Mouse (Mus musculus) induced T-regulatory cell, adult 2 months (primary cell): ENCODE results near the gene Fbxl18.
A peak's percentile ranks its signal among the peaks of the same experiment; 100 is the strongest.

Source experiments
- DNase-seq: peaks from one replicate; pipeline ENCODE4 v3.0.0-alpha.2; 2012; ENCODE audit warnings: low read depth

The Fbxl18 gene

DNA sequence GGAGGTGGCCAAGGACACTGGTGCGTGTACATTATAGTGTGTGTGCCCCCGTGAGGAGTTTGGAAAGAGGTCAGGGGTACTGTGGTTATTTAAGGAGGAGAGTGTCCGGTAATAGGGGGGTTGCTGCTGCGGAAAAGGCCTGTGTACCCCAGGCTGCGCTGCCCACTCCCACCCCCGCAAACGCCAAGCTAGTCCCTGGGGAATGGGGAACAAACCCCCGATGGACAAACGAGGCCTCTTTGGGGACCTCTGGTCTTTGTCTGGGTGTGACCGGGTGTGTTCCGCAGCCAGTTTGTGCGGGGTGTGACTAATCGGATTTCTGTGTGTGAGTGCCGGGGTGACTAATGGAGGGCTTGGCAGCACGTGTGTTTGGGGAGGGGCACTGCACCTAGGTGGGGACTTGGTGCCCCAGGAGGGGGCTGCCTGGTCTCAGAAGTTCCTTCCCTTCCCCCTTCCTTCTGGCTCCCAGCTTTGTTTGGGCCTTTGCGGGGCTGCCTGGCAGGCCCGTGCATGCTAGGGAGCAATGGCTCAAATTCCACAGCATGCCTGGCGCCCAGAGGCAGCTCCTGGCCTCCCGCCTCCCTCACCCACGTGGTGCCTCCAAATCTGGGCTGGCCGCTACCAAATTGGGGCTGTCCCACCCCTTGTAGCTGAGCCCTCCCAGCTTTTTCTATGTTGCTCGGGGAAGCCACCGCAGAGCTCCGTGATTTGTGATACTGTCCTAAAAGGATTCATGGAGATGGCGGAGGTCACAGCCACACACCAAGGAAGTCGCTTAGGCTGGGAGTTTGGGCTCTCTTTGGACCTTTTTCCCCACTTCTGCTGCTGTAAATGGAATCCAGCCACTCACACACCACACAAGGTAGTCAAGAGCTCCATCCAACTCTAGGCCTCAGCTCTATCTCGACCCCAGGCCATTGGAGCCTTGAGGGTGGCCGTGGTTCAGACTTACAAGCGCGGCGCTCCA lies 71.8 kb downstream of the Fbxl18 start:
- DNase-seq = no peak

DNA sequence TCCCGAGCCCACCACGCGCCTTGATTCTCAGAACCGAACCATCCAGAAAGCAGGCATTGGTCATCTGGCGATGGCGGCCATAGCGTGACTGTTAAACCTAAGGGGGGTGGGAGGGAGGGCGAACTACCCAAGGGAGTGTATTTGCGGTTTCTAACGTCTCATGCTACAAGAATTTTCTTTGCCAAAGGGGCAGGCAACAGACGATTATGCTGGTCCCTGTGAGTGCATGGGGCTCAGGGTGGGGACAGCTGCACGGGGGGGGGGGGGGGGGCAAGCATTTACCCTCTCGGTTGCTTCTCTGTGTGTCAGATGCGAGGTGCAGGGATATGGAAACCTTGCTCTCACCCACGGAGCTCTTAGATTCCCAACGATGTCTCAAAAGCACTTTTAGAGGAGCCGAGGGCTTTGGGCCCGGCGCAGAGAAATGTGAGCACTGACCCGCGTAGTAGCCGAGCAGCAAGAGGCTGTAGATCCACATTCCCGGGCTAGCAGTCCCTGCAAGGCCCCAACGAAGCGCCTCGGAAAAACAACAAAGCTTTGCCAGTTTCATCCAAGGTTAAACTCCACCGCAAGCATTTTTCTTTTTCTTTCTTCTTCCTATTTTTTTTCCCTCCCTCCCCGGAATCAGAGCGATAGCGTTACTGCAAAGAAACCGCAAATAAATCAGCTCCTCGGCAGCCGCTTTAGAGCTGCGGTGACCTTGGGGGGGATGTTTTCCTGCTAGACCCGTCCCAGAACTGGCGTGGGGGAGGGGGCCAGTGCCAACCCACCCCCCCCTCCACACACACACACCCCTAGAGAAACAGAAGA lies 72.7 kb downstream of the Fbxl18 start:
- DNase-seq = peak; percentile 27

DNA sequence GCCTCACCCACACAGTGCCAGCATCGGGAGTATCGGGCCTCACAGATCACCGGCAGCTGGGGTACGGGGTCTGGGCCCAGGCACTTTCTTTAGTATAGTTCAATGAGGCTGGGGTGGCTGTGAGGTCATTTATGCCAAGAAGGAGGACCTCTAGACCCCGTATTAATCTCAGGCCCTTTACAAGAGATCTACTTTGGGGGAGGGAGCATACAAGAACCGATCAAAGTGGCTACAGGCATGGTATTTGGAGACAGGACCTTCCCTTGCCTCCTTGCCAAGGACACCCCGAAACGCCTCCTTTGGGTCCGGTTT lies 73.3 kb downstream of the Fbxl18 start:
- no peak for DNase-seq

DNA sequence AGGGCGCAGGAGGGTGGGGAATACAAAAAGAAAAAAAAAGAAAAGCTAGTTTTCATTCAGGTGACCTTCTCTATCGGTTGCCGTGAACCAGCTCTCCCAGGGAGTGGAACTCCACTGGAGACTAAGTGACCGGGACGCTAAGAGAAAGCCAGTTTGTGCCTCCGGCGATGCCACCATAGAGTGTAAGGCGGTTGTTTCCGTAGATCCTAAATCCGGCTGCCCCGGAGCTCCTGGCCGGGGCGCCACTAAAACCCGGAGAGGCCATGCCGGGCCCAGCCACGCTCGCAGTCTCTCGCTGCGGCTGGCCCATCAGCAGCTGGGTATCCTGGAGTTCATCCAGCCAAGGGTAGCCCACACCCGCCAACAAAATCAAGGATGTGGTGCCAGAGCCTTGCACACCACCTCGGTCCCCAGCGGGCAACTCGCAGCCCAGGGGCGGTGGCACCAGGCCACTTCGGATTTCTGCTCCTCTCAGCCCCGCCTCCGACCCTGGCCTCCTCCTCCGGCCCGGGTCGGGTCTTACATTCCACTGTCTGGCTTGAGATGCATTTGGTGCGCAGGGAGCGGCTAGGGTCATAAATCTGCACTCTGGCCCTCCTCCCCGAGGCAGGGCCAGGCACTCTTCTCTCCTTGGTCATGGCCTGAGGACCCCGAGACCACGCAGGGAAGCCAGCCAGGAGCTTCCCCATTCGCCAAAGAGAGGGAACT lies 73.8 kb downstream of the Fbxl18 start:
- DNase-seq = peak; percentile 39

DNA sequence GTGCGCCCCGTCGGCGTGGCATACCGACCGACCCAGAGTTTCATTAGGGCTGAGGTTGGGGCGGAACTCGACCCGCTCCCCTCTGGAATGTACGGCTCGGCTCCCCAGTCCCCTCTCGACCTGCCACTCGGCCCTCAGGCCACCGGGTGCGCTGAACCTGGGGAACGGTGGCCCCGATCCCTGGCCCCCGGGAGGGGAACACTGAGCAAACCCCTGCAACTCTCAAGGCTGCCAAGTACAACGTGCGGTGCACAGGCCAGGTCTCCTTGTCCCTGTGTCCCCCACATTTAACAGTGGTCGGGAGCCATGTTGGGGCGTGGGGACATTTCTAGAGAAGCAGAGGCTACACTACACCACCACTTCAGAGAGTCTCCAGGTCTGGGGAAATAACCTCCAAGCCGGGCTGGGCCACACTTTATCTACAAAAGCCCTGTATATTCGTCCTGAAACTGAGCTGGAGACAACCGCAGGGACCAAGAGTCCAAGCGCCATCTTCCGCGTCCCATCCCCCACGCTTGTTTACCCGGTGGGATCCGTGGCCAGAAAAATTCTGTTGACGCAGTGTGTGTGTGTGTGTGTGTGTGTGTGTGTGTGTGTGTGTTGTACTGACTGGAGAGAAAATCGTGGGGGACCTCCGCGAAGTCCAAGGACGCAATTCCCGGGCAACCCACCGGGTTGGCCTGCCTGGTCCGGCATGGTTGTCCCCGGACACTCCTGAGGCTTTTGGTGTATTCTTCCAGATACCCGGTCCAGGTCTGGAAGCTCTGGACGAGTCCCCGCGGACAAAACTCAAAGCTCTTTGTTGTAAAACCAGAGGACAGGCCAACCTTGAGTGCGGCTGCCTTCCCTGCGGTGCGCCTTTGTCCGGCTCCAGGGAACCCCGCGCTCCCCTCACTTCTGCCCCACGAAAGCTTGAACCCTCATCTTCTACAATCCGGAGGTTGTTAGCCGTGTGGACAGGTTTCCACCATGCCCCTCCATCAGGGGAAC lies 74.7 kb downstream of the Fbxl18 start:
- peak; percentile 43 for DNase-seq

DNA sequence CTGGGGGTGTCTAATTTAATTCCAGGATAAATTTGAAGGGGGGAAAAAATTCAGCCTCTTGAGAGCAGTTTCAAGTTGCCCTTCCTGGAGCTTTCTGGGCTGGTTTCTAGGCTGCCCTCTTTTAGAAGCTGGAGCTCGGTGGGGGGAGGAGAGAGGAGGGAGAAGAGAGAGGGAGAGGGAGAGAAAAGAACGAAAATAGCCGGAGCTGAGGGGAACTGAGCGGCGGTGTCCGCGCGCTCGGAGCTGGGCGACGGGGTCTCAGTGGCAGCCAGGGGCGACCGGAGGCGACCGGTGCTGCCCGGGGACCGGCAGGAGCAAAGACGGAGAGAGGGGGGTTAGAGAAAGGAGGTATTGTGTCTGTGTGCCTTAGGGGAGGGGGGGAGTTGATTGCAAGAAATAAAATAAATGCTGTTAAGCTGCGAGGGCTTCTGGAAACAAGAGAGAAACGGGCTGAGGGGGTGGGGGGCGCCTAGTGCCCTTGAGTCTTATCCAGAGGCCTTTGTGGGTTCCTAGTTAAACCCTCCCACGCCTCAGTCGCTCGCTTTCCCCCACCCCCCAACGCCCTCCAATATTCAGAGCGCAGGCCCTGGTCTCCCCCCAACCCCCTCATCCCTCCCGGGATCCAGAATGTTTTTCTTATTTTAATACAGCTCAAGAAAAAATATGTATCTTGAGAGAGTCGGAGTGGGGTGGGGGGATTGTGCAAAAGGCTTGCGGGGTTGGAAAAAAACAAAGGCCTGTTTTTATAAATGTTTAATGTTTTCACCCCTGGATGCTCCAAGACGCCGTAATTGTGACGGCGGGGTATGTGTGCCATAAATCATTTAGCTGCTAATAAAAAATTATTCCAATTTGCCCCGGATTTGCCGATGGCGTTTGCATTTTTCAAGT lies 75.6 kb downstream of the Fbxl18 start:
- peak; percentile 32 for DNase-seq

DNA sequence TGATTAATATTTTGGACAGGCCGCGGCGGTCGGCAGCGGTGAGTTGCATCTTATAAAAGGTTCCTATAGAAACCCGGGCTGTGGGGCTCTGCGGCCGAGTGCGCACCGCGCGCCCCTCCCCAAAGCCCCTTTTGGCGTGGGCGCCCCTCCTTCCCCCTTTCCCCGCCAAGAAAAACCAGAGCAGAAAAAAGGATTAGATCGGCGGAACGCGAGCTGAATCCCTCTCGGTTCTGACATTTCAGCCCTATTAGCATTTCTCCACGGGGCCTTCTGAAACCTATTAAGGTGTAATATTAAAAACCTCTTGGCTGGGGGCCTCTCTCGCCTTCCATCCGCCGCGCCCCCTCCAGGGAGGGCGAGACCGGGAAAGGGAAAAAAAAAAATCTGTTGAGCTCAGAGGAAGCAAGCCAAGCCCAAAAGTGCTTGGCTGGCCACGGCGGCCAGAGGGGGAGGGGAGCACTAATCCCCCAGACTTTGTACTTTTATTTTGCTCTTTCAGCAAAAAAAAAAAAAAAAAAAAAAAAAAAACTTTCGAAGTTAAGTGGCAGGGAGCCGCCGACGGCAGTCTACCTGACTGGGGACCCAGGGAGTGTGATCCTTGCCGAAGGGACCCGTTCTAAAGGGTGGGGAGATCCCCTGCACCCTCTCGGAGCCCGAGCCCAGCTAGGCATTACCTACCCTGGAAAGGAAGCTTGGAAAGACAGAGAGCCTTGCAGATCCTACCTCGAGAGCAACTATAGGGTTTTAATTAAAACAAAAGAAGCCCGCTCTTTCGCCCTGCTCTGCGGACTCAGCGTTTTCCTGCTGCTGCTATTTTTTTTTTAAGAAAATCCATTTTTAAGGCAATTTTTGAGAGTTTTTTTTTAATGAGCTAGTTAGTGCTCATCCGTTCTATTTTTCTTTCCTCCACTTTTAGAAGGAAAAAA lies 76.5 kb downstream of the Fbxl18 start:
- no peak for DNase-seq

DNA sequence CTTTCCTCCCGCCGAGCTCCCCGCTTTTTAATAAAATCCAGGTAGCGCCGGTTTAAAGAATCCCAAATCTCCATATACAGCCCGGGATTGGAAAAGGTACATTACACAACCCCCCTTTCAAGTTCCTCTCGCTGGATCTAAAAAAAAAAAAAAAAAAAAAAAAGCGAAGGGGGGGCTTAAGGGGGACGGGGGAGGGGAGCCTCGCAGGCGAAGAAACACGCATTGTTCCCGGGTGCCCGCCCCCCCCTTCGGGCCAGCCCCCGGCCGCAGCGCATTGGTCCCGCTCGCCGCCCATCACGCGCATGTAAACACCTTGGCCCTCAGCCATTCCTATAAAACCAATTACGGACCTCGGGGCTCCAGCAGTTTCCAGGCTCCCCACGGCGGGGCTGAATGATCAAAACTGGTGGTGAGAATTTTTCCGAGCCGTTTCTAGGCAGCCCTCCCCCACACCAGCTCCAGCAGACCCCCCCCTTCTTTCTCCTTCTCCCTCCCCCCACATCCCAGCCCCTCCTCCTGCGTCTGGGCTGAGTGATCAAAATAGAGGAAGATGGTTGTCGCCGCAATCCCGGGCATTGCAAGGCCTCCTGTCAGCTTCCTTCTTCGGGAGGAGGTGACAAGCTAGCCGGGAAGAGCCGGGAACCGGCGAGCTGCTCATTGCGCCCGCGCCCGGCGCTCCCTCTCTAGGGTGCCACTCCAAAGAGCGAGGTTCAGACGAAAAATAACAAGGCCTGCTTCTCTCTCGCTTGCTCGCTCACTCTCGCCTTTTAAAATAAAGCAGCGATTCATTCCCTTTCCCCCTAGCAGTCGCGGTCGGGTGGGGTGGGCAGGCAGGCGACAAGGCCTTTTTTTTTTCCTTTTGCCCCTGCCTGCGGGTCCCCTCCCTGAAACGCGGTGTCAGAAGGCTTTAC lies 77.4 kb downstream of the Fbxl18 start, which contains the start of gene Tnrc18:
Gene Tnrc18 (minus strand): TSS at position 139 of the 911 bp plus-strand sequence.
- DNase-seq = peak; percentile 64
